In the genomic region with DNA sequence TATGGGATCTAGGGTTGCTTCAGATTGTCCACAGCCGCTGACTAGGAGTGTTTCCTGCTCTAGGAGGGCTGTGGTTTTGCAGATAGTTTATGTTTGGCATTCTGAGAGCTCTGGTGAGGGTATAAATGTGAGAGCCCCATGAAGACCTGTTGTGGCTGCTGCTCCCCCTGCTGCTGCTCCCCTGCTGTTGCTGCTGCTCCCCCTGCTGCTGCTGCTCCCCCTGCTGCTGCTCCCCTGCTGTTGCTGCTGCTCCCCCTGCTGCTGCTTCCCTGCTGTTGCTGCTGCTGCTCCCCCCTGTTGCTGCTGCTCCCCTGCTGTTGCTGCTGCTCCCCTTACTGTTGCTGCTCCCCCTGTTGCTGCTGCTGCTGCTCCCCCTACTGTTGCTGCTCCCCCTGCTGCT, we compare ENCODE assay signal across 8 mouse cellular contexts. TPM values are rescaled to one million over a fixed set of nuclear protein-coding genes. Genes with fewer than 3 reads are reported as not detected.
DNase-seq lines count a peak whose midpoint lies in the region; ATAC-seq and TF ChIP-seq lines count a peak whose summit lies in the region.
"Not testable (repeated sequence)": the region's sequence is repeated elsewhere in the genome, so short reads cannot be mapped to it uniquely, and the experiment has no call there.

No protein-coding gene starts in this region.

- H3K9ac ChIP-seq in intestine, postnatal 0 days (ENCODE audit: low read depth, low read length): not testable (repeated sequence)

- H3K27me3 ChIP-seq in intestine, postnatal 0 days (replicated peaks; ENCODE audit: control insufficient read depth, insufficient read depth, low read length): not testable (repeated sequence)

- H3K4me1 ChIP-seq in intestine, postnatal 0 days (replicated peaks; ENCODE audit: control insufficient read depth, insufficient read depth, low read length); lung, adult 2 months (ENCODE audit: control insufficient read depth, insufficient read depth, low read length): not testable (repeated sequence)

- H3K27ac ChIP-seq in intestine, postnatal 0 days (ENCODE audit: low read depth, low read length): not testable (repeated sequence)

- not testable (repeated sequence) for H3K36me3 ChIP-seq in intestine, postnatal 0 days (ENCODE audit: control insufficient read depth, insufficient read depth)

- DNase-seq in 416B (ENCODE audit: low read depth): peak; percentile 49
- DNase-seq in adrenal gland, adult 2 months: peak; percentile 19
- peak; percentile 27 to 55 for DNase-seq in kidney, postnatal 25 days
- not testable (repeated sequence) for DNase-seq in lung, adult 2 months
- DNase-seq in lung, postnatal 36 days: peak; percentile 28
- DNase-seq in thymus, postnatal 4 days: peak; percentile 16

- ATAC-seq in granulocyte monocyte progenitor cell, adult 5-6 weeks (replicated peaks; ENCODE audit: poor library complexity, severe bottlenecking): peak; percentile 9; the same call in 1 of the 2 replicates
- not testable (repeated sequence) for ATAC-seq in intestine, postnatal 0 days

- H3K4me2 ChIP-seq in intestine, postnatal 0 days (replicated peaks; ENCODE audit: low read depth): not testable (repeated sequence)

- peak; percentile 68 for TF ChIP-seq CTCF in intestine, postnatal 0 days (IDR thresholded peaks at IDR 0.05; ENCODE audit: low read depth)
- 0 out of 2 replicates have a peak, but pooled peaks have one; percentile 4 for TF ChIP-seq CTCF in lung, adult 2 months (IDR thresholded peaks at IDR 0.05; ENCODE audit: insufficient read depth, low read length)

- 54% methylated on average over 1 of the region's 1 CpGs for WGBS in intestine, postnatal 0 days
- WGBS in lung, adult 2 months: 22% methylated on average over 1 of the region's 1 CpGs

- not testable (repeated sequence) for H3K9me3 ChIP-seq in intestine, postnatal 0 days (ENCODE audit: control insufficient read depth)

- TF ChIP-seq POLR2A in lung, adult 2 months (IDR thresholded peaks at IDR 0.05; ENCODE audit: borderline replicate concordance, extremely low read depth, low read depth, low read length): not testable (repeated sequence)

- not testable (repeated sequence) for H3K4me3 ChIP-seq in intestine, postnatal 0 days (ENCODE audit: low read depth, low read length); lung, adult 2 months (replicated peaks; ENCODE audit: extremely low read depth, low read depth, low read length)

RNA-seq across cellular contexts. Expression of gene Morc2a, which starts 47.0 kb away (rescaled TPM):
- 10 to 100 TPM; 33.4 to 39.0 TPM for total RNA-seq in adrenal gland, adult 2 months (2021)
- polyA plus RNA-seq in adrenal gland, adult 2 months (2012; rRNA removed): 6.8 and 7.3 TPM in 2 replicates
- total RNA-seq in granulocyte monocyte progenitor cell, adult 5-6 weeks (2014; fragmentation: Nextera tagmentation): 31.1 and 46.1 TPM in 2 replicates
- total RNA-seq in granulocyte monocyte progenitor cell, adult 5-6 weeks (2017): 31.2 and 32.7 TPM in 2 replicates
- 5.9 and 6.8 TPM in 2 replicates for polyA plus RNA-seq in intestine, postnatal 0 days (2015; fragmentation: Nextera tagmentation; extraction: Ambion mirVana)
- polyA plus RNA-seq in lung, adult 2 months (2012; rRNA removed): 7.9 and 11.1 TPM in 2 replicates
